Mouse (Mus musculus) cerebellum, postnatal 4 days (tissue): ENCODE results near the gene Man2a1.

Experiments
- DNase-seq, 2 experiments: peaks; one replicate each; pipeline ENCODE4 v3.0.0; 2022; ENCODE audit warnings: low spot score in 2 of 2, mixed read lengths in 1 of 2

Man2a1 gene

GRCm38 (mm10) chr17:64630506-64630905, 30.0 kb downstream of the Man2a1 start:
- no peak for DNase-seq

GRCm38 (mm10) chr17:64637868-64638537, 37.5 kb downstream of the Man2a1 start:
- no peak for DNase-seq

GRCm38 (mm10) chr17:64641376-64641775, 40.8 kb downstream of the Man2a1 start:
- no peak for DNase-seq

GRCm38 (mm10) chr17:64643644-64644043, 43.1 kb downstream of the Man2a1 start:
- DNase-seq, result no peak

GRCm38 (mm10) chr17:64644888-64645605, 44.5 kb downstream of the Man2a1 start:
- DNase-seq, result no peak

- no peak for DNase-seq
Observed at GRCm38 (mm10) chr17:64647396-64647795, 46.9 kb downstream of the Man2a1 start.

GRCm38 (mm10) chr17:64650702-64651101, 50.2 kb downstream of the Man2a1 start:
- no peak for DNase-seq

- DNase-seq, result no peak
Observed at GRCm38 (mm10) chr17:64653621-64654020, 53.1 kb downstream of the Man2a1 start.

GRCm38 (mm10) chr17:64659682-64660081, 59.1 kb downstream of the Man2a1 start:
- DNase-seq, result no peak

- DNase-seq, result no peak
Observed at GRCm38 (mm10) chr17:64666518-64666917, 66.0 kb downstream of the Man2a1 start.

GRCm38 (mm10) chr17:64668504-64668903, 68.0 kb downstream of the Man2a1 start:
- no peak for DNase-seq

GRCm38 (mm10) chr17:64674401-64674800, 73.9 kb downstream of the Man2a1 start:
- no peak for DNase-seq

- DNase-seq, result no peak
Observed at GRCm38 (mm10) chr17:64674980-64675379, 74.4 kb downstream of the Man2a1 start.

GRCm38 (mm10) chr17:64676735-64677469, 76.4 kb downstream of the Man2a1 start:
- DNase-seq, result peak in 1 of 2 experiments; percentile 62

GRCm38 (mm10) chr17:64681461-64681860, 80.9 kb downstream of the Man2a1 start:
- DNase-seq, result no peak

- DNase-seq, result no peak
Observed at GRCm38 (mm10) chr17:64681927-64682326, 81.4 kb downstream of the Man2a1 start.

GRCm38 (mm10) chr17:64684088-64684487, 83.6 kb downstream of the Man2a1 start:
- DNase-seq, result no peak

GRCm38 (mm10) chr17:64685216-64685903, 84.8 kb downstream of the Man2a1 start:
- peak in 1 of 2 experiments; percentile 69 for DNase-seq

- DNase-seq, result no peak
Observed at GRCm38 (mm10) chr17:64689614-64690013, 89.1 kb downstream of the Man2a1 start.

GRCm38 (mm10) chr17:64697277-64697831, 96.8 kb downstream of the Man2a1 start:
- DNase-seq, result no peak

- no peak for DNase-seq
Observed at GRCm38 (mm10) chr17:64698516-64698915, 98.0 kb downstream of the Man2a1 start.
